Mouse (Mus musculus) heart, postnatal 0 days (tissue): Measurements from ENCODE around the gene Dnah8.

Source experiments
- CTCF ChIP-seq: IDR thresholded peaks from 2 replicates; pipeline ENCODE4 v1.5.1; 2016; ENCODE audit warnings: antibody characterized with exemption, control low read depth, low read depth
- EP300 ChIP-seq: IDR thresholded peaks from 2 replicates; pipeline ENCODE4 v1.6.1; 2016; ENCODE audit warnings: antibody characterized with exemption, low read depth

GRCm38 (mm10) chr17:30607909-30608495, 16.2 kb upstream of the Dnah8 start:
- TF ChIP-seq CTCF (no peak), EP300 (no peak)
